Mouse (Mus musculus): ENCODE data around the gene Tub. TPM values are rescaled to one million over a fixed set of nuclear protein-coding genes. Genes with fewer than 3 reads are reported as not detected.

Tub gene
- total and polyA plus RNA-seq, 3 experiments = 0.16 to 0.75 TPM; not detected in 1

GRCm38 (mm10) chr7:108993230-108993629 is 43.1 kb downstream of the Tub start:
- TF ChIP-seq POLR2AphosphoS5 (IDR thresholded peaks at IDR 0.05; ENCODE audit: insufficient replicate concordance, low read depth, low read length) (no peak), TAL1 (conservative IDR thresholded peaks at IDR 0.05; ENCODE audit: low read depth, low read length) (no peak), GATA1 (IDR thresholded peaks at IDR 0.05; ENCODE audit: borderline replicate concordance, low read length) (no peak), GATA2 (IDR thresholded peaks at IDR 0.05; ENCODE audit: borderline replicate concordance, low read depth, low read length) (no peak), CTCF (IDR thresholded peaks at IDR 0.05; ENCODE audit: low read depth, low read length) (no peak)
- Histone ChIP-seq H3K27me3 (ENCODE audit: insufficient read depth, low read length) (no peaks in the 10 kb centered on the region), H3K9me3 (replicated peaks) (no peaks in the 10 kb centered on the region), H3K4me1 (ENCODE audit: insufficient read depth, low read depth, low read length) (no peaks in the 10 kb centered on the region), H3K36me3 (replicated peaks) (no peaks in the 10 kb centered on the region), H3K4me3 (ENCODE audit: low read depth, low read length) (no peak overlapping the region)
- DNase-seq (ENCODE audit: low spot score) (no peak), ATAC-seq (ENCODE audit: extremely low read depth, insufficient number of reproducible peaks, low FRiP score, poor library complexity, severe bottlenecking) (no peak)

GRCm38 (mm10) chr7:108993881-108994291 is 43.7 kb downstream of the Tub start:
- DNase-seq (ENCODE audit: low spot score) (no peak), ATAC-seq (ENCODE audit: extremely low read depth, insufficient number of reproducible peaks, low FRiP score, poor library complexity, severe bottlenecking) (no peak)
- no peaks in the 10 kb centered on the region for H3K36me3 ChIP-seq (replicated peaks)
- no peak overlapping the region for H3K4me3 ChIP-seq (ENCODE audit: low read depth, low read length)
- H3K9me3 ChIP-seq (replicated peaks) = no peaks in the 10 kb centered on the region
- H3K27me3 ChIP-seq (ENCODE audit: insufficient read depth, low read length) = no peaks in the 10 kb centered on the region
- H3K4me1 ChIP-seq (ENCODE audit: insufficient read depth, low read depth, low read length) = no peaks in the 10 kb centered on the region
- TF ChIP-seq GATA2 (IDR thresholded peaks at IDR 0.05; ENCODE audit: borderline replicate concordance, low read depth, low read length) = no peak
- no peak for TF ChIP-seq TAL1 (conservative IDR thresholded peaks at IDR 0.05; ENCODE audit: low read depth, low read length)
- TF ChIP-seq CTCF (IDR thresholded peaks at IDR 0.05; ENCODE audit: low read depth, low read length) = no peak
- no peak for TF ChIP-seq POLR2AphosphoS5 (IDR thresholded peaks at IDR 0.05; ENCODE audit: insufficient replicate concordance, low read depth, low read length)
- TF ChIP-seq GATA1 (IDR thresholded peaks at IDR 0.05; ENCODE audit: borderline replicate concordance, low read length) = no peak

GRCm38 (mm10) chr7:108996156-108996555 is 46.0 kb downstream of the Tub start:
- DNase-seq (ENCODE audit: low spot score) (no peak), ATAC-seq (ENCODE audit: extremely low read depth, insufficient number of reproducible peaks, low FRiP score, poor library complexity, severe bottlenecking) (no peak)
- TF ChIP-seq CTCF (IDR thresholded peaks at IDR 0.05; ENCODE audit: low read depth, low read length) (no peak), TAL1 (conservative IDR thresholded peaks at IDR 0.05; ENCODE audit: low read depth, low read length) (no peak), GATA1 (IDR thresholded peaks at IDR 0.05; ENCODE audit: borderline replicate concordance, low read length) (no peak), GATA2 (IDR thresholded peaks at IDR 0.05; ENCODE audit: borderline replicate concordance, low read depth, low read length) (no peak), POLR2AphosphoS5 (IDR thresholded peaks at IDR 0.05; ENCODE audit: insufficient replicate concordance, low read depth, low read length) (no peak)
- H3K4me1 ChIP-seq (ENCODE audit: insufficient read depth, low read depth, low read length) = no peaks in the 10 kb centered on the region
- H3K27me3 ChIP-seq (ENCODE audit: insufficient read depth, low read length) = no peaks in the 10 kb centered on the region
- no peak overlapping the region for H3K4me3 ChIP-seq (ENCODE audit: low read depth, low read length)
- H3K36me3 ChIP-seq (replicated peaks) = no peaks in the 10 kb centered on the region
- no peaks in the 10 kb centered on the region for H3K9me3 ChIP-seq (replicated peaks)

GRCm38 (mm10) chr7:109000315-109000954 is 50.3 kb downstream of the Tub start:
- Histone ChIP-seq H3K4me1 (ENCODE audit: insufficient read depth, low read depth, low read length) (no peaks in the 10 kb centered on the region), H3K4me3 (ENCODE audit: low read depth, low read length) (no peak overlapping the region), H3K9me3 (replicated peaks) (no peaks in the 10 kb centered on the region), H3K36me3 (replicated peaks) (no peaks in the 10 kb centered on the region), H3K27me3 (ENCODE audit: insufficient read depth, low read length) (no peaks in the 10 kb centered on the region)
- DNase-seq (ENCODE audit: low spot score) (no peak), ATAC-seq (ENCODE audit: extremely low read depth, insufficient number of reproducible peaks, low FRiP score, poor library complexity, severe bottlenecking) (no peak)
- TF ChIP-seq CTCF (IDR thresholded peaks at IDR 0.05; ENCODE audit: low read depth, low read length) (no peak), POLR2AphosphoS5 (IDR thresholded peaks at IDR 0.05; ENCODE audit: insufficient replicate concordance, low read depth, low read length) (no peak), TAL1 (conservative IDR thresholded peaks at IDR 0.05; ENCODE audit: low read depth, low read length) (no peak), GATA2 (IDR thresholded peaks at IDR 0.05; ENCODE audit: borderline replicate concordance, low read depth, low read length) (no peak), GATA1 (IDR thresholded peaks at IDR 0.05; ENCODE audit: borderline replicate concordance, low read length) (no peak)

GRCm38 (mm10) chr7:109001971-109002370 is 51.8 kb downstream of the Tub start:
- Histone ChIP-seq H3K9me3 (replicated peaks) (no peaks in the 10 kb centered on the region), H3K4me1 (ENCODE audit: insufficient read depth, low read depth, low read length) (no peaks in the 10 kb centered on the region), H3K36me3 (replicated peaks) (no peaks in the 10 kb centered on the region), H3K27me3 (ENCODE audit: insufficient read depth, low read length) (no peaks in the 10 kb centered on the region), H3K4me3 (ENCODE audit: low read depth, low read length) (no peak overlapping the region)
- ATAC-seq (ENCODE audit: extremely low read depth, insufficient number of reproducible peaks, low FRiP score, poor library complexity, severe bottlenecking) = no peak
- no peak for DNase-seq (ENCODE audit: low spot score)
- TF ChIP-seq GATA1 (IDR thresholded peaks at IDR 0.05; ENCODE audit: borderline replicate concordance, low read length) (no peak), GATA2 (IDR thresholded peaks at IDR 0.05; ENCODE audit: borderline replicate concordance, low read depth, low read length) (no peak), CTCF (IDR thresholded peaks at IDR 0.05; ENCODE audit: low read depth, low read length) (no peak), TAL1 (conservative IDR thresholded peaks at IDR 0.05; ENCODE audit: low read depth, low read length) (no peak), POLR2AphosphoS5 (IDR thresholded peaks at IDR 0.05; ENCODE audit: insufficient replicate concordance, low read depth, low read length) (no peak)

- no peaks in the 10 kb centered on the region for H3K36me3 ChIP-seq (replicated peaks)
- no peaks in the 10 kb centered on the region for H3K4me1 ChIP-seq (ENCODE audit: insufficient read depth, low read depth, low read length)
- ATAC-seq (ENCODE audit: extremely low read depth, insufficient number of reproducible peaks, low FRiP score, poor library complexity, severe bottlenecking) (no peak), DNase-seq (ENCODE audit: low spot score) (no peak)
- H3K9me3 ChIP-seq (replicated peaks) = no peaks in the 10 kb centered on the region
- TF ChIP-seq POLR2AphosphoS5 (IDR thresholded peaks at IDR 0.05; ENCODE audit: insufficient replicate concordance, low read depth, low read length) (no peak), CTCF (IDR thresholded peaks at IDR 0.05; ENCODE audit: low read depth, low read length) (no peak), TAL1 (conservative IDR thresholded peaks at IDR 0.05; ENCODE audit: low read depth, low read length) (no peak), GATA2 (IDR thresholded peaks at IDR 0.05; ENCODE audit: borderline replicate concordance, low read depth, low read length) (no peak), GATA1 (IDR thresholded peaks at IDR 0.05; ENCODE audit: borderline replicate concordance, low read length) (no peak)
- H3K27me3 ChIP-seq (ENCODE audit: insufficient read depth, low read length) = no peaks in the 10 kb centered on the region
- H3K4me3 ChIP-seq (ENCODE audit: low read depth, low read length) = no peak overlapping the region
Measured at GRCm38 (mm10) chr7:109003653-109004052, 53.5 kb downstream of the Tub start.

Measured in G1E (cell line).